Mouse (Mus musculus) embryonic fibroblast, embryonic 13.5 days (primary cell): ENCODE results near the gene Rxra.

Experiments
- CTCF ChIP-seq: IDR thresholded peaks from 2 replicates; pipeline ENCODE4 v1.5.1; 2011; ENCODE audit warnings: mild to moderate bottlenecking, control low read depth, low read length, moderate library complexity, borderline replicate concordance; ENCODE audit not compliant: insufficient read depth
- POLR2A ChIP-seq: IDR thresholded peaks from 2 replicates; pipeline ENCODE4 v1.6.1; 2011; ENCODE audit warnings: low read depth, mild to moderate bottlenecking, control low read depth, low read length, moderate library complexity

GRCm38 (mm10) chr2:27773980-27774730 is 97.9 kb downstream of the Rxra start:
- TF ChIP-seq POLR2A (peak; percentile 60), CTCF (no peak)
